Mouse (Mus musculus) lung, adult 2 months (tissue): ENCODE measurements at regions not wholly inside any gene's neighbourhood (a gene's known extent, or its start where the extent isn't known, plus 50 kb on each side); places are given as distances from the start of the nearest gene placed in this dataset.

Experiments used
- DNase-seq: peaks from one replicate; pipeline ENCODE4 v3.0.0; 2022
- H3K4me1 ChIP-seq: fragments of 200-500 bp; 2 replicates; pipeline ENCODE4 v1.6.1; 2011; ENCODE audit warnings: low read length; ENCODE audit not compliant: control insufficient read depth, insufficient read depth
- H3K4me3 ChIP-seq: fragments of 200-500 bp; replicated peaks from 2 replicates; pipeline ENCODE3; 2011; ENCODE audit warnings: low read depth, mild to moderate bottlenecking, control low read depth, low read length; ENCODE audit errors: extremely low read depth
- CTCF ChIP-seq: fragments of 200-500 bp; IDR thresholded peaks from 2 replicates; pipeline ENCODE4 v1.5.1; 2011; ENCODE audit warnings: mild to moderate bottlenecking, low read length, control low read depth; ENCODE audit not compliant: insufficient read depth
- POLR2A ChIP-seq: fragments of 200-500 bp; IDR thresholded peaks from 2 replicates; pipeline ENCODE4 v1.6.1; 2011; ENCODE audit warnings: low read depth, mild to moderate bottlenecking, control low read depth, low read length, borderline replicate concordance; ENCODE audit errors: extremely low read depth
- WGBS: fragments of 180-500 bp; shearing (Covaris S2); methylation state at CpG from one replicate; pipeline ENCODE4 v1.1.7; 2018; 5-methylcytosine and 5-hydroxymethylcytosine counted together

GRCm38 (mm10) chr10:98029621-98030020, 303.1 kb upstream of the C030005K15Rik start:
- no peaks in the 10 kb centered on the region for H3K4me1 ChIP-seq
- DNase-seq: no peak
- TF ChIP-seq CTCF (no peak), POLR2A (no peak)
- 77% methylated on average over 3 of the region's 3 CpGs for WGBS
- no peak overlapping the region for H3K4me3 ChIP-seq

GRCm38 (mm10) chr10:98032661-98033060, 306.1 kb upstream of the C030005K15Rik start:
- 89% methylated on average over 1 of the region's 1 CpGs for WGBS

DNA sequence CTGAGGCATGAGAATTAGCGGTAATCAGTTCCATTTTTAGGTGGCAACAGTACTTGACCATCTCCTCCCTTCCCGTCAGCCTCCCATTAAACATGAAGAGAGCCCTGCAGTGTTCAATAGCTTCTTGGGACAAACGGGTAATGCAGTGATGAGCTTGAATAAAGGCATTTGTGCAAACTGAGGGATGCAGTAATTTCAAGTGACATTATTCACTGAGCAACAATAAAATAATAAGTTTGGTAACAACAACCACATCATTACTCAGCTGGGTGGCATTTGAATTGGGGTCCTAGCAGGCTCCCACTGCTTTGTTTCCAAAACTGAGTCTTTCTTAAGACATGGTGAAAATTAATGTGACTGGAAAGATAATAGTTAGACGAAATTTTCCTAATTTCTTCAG, 315.2 kb upstream of the C030005K15Rik start:
- H3K4me1 ChIP-seq: no peaks in the 10 kb centered on the region
- 92% methylated on average over 4 of the region's 4 CpGs for WGBS
- DNase-seq: no peak
- H3K4me3 ChIP-seq: no peak overlapping the region
- TF ChIP-seq CTCF: no peak
- no peak for TF ChIP-seq POLR2A

More at GRCm38 (mm10) chr10:98032661-98033060, 306.1 kb upstream of the C030005K15Rik start:
- Histone ChIP-seq H3K4me3 (no peak overlapping the region), H3K4me1 (no peaks in the 10 kb centered on the region)
- TF ChIP-seq CTCF: no peak
- no peak for TF ChIP-seq POLR2A
- no peak for DNase-seq

- no peak for DNase-seq
- TF ChIP-seq POLR2A (no peak), CTCF (no peak)
- 75% methylated on average over 2 of the region's 2 CpGs for WGBS
Measured at GRCm38 (mm10) chr10:98043873-98044272, 317.3 kb upstream of the C030005K15Rik start.

DNA sequence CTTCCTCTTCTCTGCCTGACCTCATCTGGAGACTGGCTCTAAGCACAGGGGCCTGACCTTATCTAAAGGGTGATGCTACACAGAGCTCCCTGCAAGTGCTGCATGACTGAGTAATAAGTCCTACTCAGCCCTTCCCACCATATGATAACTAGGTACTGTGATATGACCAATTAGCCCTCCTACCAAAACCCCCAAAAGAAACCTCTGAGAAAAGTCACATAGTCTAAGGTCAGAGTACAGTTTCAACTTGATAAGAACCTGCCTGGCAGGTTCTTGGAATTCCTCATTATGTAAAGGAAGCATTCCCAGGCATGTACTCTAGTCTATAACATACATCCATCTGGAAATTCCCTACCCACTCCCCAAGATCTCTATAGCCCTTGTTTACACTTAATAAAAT, 318.0 kb upstream of the C030005K15Rik start:
- no peak for DNase-seq
- Histone ChIP-seq H3K4me1 (no peaks in the 10 kb centered on the region), H3K4me3 (no peak overlapping the region)
- TF ChIP-seq POLR2A (no peak), CTCF (no peak)

More at GRCm38 (mm10) chr10:98043873-98044272, 317.3 kb upstream of the C030005K15Rik start:
- H3K4me1 ChIP-seq: no peaks in the 10 kb centered on the region
- no peak overlapping the region for H3K4me3 ChIP-seq

- DNase-seq: no peak
- WGBS: 81% methylated on average over 2 of the region's 2 CpGs
- TF ChIP-seq POLR2A (no peak), CTCF (no peak)
- no peaks in the 10 kb centered on the region for H3K4me1 ChIP-seq
- H3K4me3 ChIP-seq: no peak overlapping the region
Measured at GRCm38 (mm10) chr10:98073432-98073831, 346.9 kb upstream of the C030005K15Rik start.

DNA sequence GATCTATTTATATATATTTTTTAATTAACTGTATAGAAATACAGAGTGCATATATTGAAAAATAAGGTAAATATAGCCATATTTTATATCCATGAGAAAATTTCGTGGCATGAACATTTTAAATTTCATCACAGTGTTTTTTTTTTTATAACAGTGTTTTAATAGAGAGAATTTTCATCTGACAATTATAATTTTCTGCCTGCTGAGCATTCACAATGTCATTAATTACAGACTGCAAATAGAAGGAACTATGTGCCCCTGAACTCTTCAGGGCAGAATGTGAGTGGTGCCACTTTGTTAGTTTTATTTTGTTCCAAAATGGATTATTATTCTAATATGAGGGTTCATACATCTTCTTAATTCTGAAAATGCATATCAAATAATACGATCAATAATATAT, 358.3 kb upstream of the C030005K15Rik start:
- no peak for TF ChIP-seq POLR2A
- no peak for TF ChIP-seq CTCF
- no peak for DNase-seq
- WGBS: 66% methylated on average over 2 of the region's 2 CpGs
- H3K4me1 ChIP-seq: no peaks in the 10 kb centered on the region
- no peak overlapping the region for H3K4me3 ChIP-seq

GRCm38 (mm10) chr10:98116296-98116695, 389.7 kb upstream of the C030005K15Rik start:
- 67% methylated on average over 5 of the region's 5 CpGs for WGBS
- DNase-seq: no peak
- TF ChIP-seq POLR2A: no peak
- TF ChIP-seq CTCF: no peak
- Histone ChIP-seq H3K4me3 (no peak overlapping the region), H3K4me1 (no peaks in the 10 kb centered on the region)

DNA sequence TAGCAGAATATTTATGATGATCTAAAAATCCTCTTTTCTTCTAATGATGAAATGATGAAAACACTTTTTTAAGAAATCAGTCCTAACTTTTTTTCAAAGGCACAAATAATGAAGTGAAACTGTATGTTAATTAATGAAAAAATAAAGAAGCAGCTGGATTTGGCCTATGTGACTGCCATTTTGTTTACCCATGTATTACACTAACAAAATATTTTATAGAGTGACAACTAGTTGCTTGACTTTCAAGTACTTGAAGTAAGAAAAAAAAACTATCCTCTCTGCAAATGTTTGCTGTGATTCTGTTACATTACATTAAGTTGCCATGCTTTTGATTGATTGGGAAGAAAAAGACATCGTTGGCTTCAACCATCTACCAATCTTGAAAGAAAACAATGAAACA, 399.2 kb upstream of the C030005K15Rik start:
- 58% methylated on average over 1 of the region's 1 CpGs for WGBS
- Histone ChIP-seq H3K4me3 (no peak overlapping the region), H3K4me1 (no peaks in the 10 kb centered on the region)
- DNase-seq: no peak
- TF ChIP-seq CTCF: no peak
- no peak for TF ChIP-seq POLR2A

DNA sequence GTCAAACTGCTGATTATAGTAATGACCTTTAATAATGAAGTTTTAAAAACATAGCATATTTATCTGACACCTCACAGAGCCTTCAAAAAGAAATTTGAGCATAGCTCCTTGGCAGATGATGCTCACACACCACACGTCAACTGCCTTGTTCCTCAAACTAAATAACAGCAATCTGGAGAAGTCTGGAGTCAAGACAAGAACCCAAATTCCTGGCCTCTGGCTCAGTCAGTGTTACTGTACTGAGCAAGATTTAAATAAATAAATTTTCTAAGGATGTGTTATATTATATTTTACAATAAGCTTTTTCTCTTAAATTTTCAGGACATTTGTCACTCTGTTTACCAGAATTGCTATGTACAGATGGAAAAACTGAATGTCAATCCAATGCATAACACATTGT, 408.5 kb upstream of the C030005K15Rik start:
- 66% methylated on average over 1 of the region's 1 CpGs for WGBS
- no peak for TF ChIP-seq CTCF
- TF ChIP-seq POLR2A: no peak

More for the DNA sequence above, 408.5 kb upstream of the C030005K15Rik start:
- Histone ChIP-seq H3K4me1 (no peaks in the 10 kb centered on the region), H3K4me3 (no peak overlapping the region)
- no peak for DNase-seq
